Mouse (Mus musculus): ENCODE results near the gene Scn2b.

- peak; percentile 91 for TF ChIP-seq CTCF (IDR thresholded peaks at IDR 0.05; ENCODE audit: low read depth)
- no peak for TF ChIP-seq EP300 (optimal IDR thresholded peaks at IDR 0.05)
These were observed 28.6 kb downstream of the Scn2b start for GRCm38 (mm10) chr9:45146267-45146597.

Data from stomach, postnatal 0 days (tissue).